Mouse (Mus musculus) bone marrow, adult 2 months (tissue): ENCODE results near the gene Sphk1. TPM values are rescaled to one million over a fixed set of nuclear protein-coding genes. Genes with fewer than 3 reads are reported as not detected.

ENCODE experiments used
- H3K27ac ChIP-seq: fragments of 200-500 bp; 2 replicates; pipeline ENCODE4 v1.5.1; 2012; ENCODE audit warnings: low read depth, mild to moderate bottlenecking, control low read depth, inconsistent platforms, low read length; ENCODE audit not compliant: control insufficient read depth, poor library complexity, insufficient read depth
- H3K4me1 ChIP-seq: fragments of 200-500 bp; 2 replicates; pipeline ENCODE4 v1.6.1; 2011; ENCODE audit warnings: low read length; ENCODE audit not compliant: control insufficient read depth, insufficient read depth
- H3K4me3 ChIP-seq: fragments of 200-500 bp; replicated peaks from 2 replicates; pipeline ENCODE3; 2011; ENCODE audit warnings: mild to moderate bottlenecking, low read depth, low read length, control low read depth; ENCODE audit not compliant: control insufficient read depth
- CTCF ChIP-seq: fragments of 200-500 bp; IDR thresholded peaks from 2 replicates; pipeline ENCODE4 v1.5.1; 2011; ENCODE audit warnings: low read length, control low read depth; ENCODE audit not compliant: control insufficient read depth, insufficient read depth
- POLR2A ChIP-seq: fragments of 200-500 bp; IDR thresholded peaks from 2 replicates; pipeline ENCODE4 v1.6.1; 2011; ENCODE audit warnings: low read depth, mild to moderate bottlenecking, control low read depth, low read length, borderline replicate concordance; ENCODE audit not compliant: control insufficient read depth
- WGBS: fragments of 180-500 bp; shearing (Covaris S2); methylation state at CpG from one replicate; pipeline ENCODE4 v1.1.7; 2018; 5-methylcytosine and 5-hydroxymethylcytosine counted together
- polyA plus RNA-seq: library from polyadenylated mRNA; stranded (reverse); fragments of >200 nt; gene quantifications from 2 replicates; pipeline ENCODE4 v1.2.4, GENCODE M21; 2011; ENCODE audit warnings: low replicate concordance; ENCODE audit not compliant: missing spikeins, insufficient read depth, insufficient read length

Gene Sphk1
- polyA plus RNA-seq, 1 experiment, result 31.7 TPM

DNA sequence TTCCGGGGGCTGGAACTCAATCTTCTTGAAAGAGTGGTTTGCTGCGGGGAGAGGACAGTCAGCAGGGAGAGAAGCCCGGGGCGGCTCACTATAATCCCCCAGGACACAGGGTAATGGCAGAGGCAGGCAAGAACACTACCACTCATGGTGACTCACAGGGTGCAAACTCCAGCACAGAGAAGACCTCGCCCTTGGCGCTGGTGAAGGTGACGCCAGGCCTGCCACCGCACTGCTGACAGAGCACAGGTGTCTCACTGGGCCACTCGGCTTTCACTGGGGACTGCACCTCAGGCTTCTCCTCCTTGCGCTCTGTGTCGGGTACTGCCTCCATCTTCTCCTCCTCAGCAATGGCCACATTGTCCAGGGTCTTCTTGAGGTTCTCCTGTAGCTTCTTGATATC, 10.5 kb downstream of the Sphk1 start:
- TF ChIP-seq POLR2A (no peak), CTCF (no peak)
- 93% methylated on average over 11 of the region's 11 CpGs for WGBS
- no peak overlapping the region for H3K4me3 ChIP-seq
- H3K4me1 ChIP-seq, result peaks cover 5% of the 10 kb centered on the region; the same call in 1 of the 2 replicates
- H3K27ac ChIP-seq, result no peak overlapping the region

GRCm38 (mm10) chr11:116543110-116543509, 12.4 kb downstream of the Sphk1 start:
- TF ChIP-seq CTCF (peak; percentile 75), POLR2A (no peak)
- H3K4me1 ChIP-seq, result peaks cover 2% of the 10 kb centered on the region; the same call in 1 of the 2 replicates
- 71% methylated on average over 4 of the region's 4 CpGs for WGBS
- H3K27ac ChIP-seq, result no peak overlapping the region
- H3K4me3 ChIP-seq, result no peak overlapping the region

DNA sequence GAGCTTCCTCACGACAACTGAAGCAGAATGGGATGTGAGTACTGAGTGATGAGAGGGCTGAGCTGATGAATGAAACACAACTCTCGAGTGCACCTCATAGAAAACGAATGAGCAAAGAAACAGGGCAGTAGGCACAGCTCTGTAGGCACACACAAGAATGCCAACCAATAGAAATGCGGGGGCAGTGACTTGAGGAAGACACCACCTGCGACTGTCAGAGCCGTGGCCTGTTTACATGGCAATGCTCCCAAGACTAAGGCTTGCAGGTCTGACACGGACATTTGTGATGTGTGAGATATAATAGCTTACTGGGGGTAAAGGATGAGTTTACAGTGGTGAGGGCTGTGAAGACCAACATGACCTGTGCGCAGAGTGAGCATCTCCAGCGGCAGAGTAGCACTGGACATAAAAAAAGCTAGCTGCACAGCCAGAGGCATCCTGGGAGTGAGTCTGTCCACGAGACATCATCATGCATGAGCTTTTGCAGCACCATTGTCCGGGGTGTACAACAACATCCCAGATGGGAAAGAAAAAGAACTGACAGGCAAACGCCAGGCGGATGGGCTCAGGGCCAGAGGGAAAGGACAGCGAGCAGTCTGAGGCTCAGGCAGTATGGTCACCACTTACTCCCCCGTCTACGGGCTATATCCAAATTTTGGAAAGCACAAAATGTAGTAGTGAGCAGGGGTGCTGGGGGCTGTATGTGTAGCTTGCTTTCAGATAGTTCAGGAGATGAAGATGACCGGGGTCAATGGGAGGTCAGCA, 16.8 kb downstream of the Sphk1 start:
- no peak overlapping the region for H3K4me3 ChIP-seq
- peaks cover 6% of the 10 kb centered on the region; the same call in 1 of the 2 replicates for H3K4me1 ChIP-seq
- WGBS, result 86% methylated on average over 17 of the region's 17 CpGs
- no peak for TF ChIP-seq POLR2A
- no peak for TF ChIP-seq CTCF
- H3K27ac ChIP-seq, result no peak overlapping the region

DNA sequence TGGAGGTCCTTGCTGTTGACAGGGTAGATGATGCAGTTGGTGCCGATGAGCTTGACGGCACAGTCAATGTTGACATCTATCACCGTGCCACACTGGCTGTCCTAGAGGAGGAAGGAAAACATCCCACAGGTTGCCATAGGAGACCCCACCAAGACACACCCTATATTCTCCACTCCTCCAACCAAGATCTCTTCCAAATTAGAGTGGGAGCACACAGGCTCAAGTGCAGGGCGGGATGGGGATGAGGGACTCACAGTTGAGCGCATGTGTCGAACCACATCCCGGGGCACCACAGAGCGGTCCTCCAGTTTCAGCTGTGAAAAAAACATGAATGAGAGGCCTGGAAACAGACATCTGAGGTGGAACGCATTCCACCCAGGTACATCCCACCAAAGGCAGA, 18.1 kb downstream of the Sphk1 start:
- H3K27ac ChIP-seq, result peak overlapping the region; percentile 37
- peaks cover 6% of the 10 kb centered on the region; the same call in 1 of the 2 replicates for H3K4me1 ChIP-seq
- H3K4me3 ChIP-seq, result peak overlapping the region; percentile 2
- TF ChIP-seq POLR2A, result no peak
- no peak for TF ChIP-seq CTCF
- 87% methylated on average over 9 of the region's 9 CpGs for WGBS

DNA sequence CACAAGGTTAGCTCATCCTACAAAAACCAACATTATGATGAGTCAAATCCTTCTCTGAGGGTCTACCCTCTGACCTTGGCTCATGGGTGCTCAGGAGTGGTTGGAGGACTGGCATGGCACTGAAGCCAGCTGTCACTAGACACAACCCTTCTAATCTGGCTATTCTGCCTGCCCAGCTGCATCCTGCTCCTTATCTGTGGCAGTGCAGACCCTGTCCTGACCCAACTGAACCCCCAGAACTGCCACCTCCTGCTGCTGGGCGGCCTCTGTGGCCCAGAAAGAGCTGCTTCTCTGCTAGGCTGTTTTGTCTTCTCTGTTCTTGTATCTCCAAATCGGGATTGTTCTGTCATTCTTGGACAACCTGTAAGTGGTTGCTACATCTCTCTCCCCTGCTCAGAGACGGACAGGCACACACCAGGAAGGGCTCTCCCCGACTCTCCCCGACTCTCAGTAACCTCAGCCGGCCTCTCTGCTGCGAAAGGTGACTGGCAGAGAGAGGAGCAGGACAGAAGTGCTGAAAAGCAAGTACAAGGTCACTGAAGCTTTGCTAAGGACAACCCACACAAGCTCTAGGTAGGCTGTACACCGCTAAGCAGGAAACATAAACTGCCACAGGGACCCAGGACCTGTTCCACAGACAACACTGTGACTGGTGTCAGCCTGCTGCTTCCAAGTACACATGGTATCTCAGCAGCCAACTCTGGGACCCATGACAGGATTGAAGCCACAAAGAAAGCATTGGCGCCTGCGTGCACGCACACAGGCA, 18.7 kb downstream of the Sphk1 start:
- Histone ChIP-seq H3K4me3 (no peak overlapping the region), H3K4me1 (peaks cover 6% of the 10 kb centered on the region; the same call in 1 of the 2 replicates), H3K27ac (peak overlapping the region; percentile 63)
- no peak for TF ChIP-seq CTCF
- WGBS, result 44% methylated on average over 11 of the region's 11 CpGs

DNA sequence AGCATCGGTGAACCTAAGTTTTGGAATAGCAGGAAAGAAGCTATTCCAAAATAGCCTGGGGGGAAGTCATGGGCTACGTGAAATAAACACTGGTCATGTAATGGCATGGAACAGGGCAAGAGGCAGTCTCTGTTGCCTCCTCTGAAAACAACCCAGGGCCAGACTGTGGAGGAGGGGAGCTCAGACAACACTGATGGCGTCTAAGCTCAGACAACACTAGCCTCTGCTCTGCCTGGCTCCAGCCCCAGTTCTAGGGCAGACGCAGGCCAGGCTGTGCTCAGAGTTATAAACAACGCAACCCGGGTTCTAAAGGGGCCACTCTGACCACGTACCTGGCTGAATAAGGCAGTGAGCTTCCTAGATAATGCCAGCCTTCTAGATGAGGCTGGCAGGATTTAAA, 20.0 kb downstream of the Sphk1 start:
- TF ChIP-seq CTCF (no peak), POLR2A (no peak)

GRCm38 (mm10) chr11:116552194-116552593, 21.5 kb downstream of the Sphk1 start:
- TF ChIP-seq POLR2A, result no peak
- TF ChIP-seq CTCF, result no peak
- Histone ChIP-seq H3K4me1 (peaks cover 6% of the 10 kb centered on the region; the same call in 1 of the 2 replicates), H3K27ac (no peak overlapping the region), H3K4me3 (no peak overlapping the region)
- 91% methylated on average over 1 of the region's 1 CpGs for WGBS

More for the DNA sequence above, 20.0 kb downstream of the Sphk1 start:
- peaks cover 6% of the 10 kb centered on the region; the same call in 1 of the 2 replicates for H3K4me1 ChIP-seq
- H3K4me3 ChIP-seq, result no peak overlapping the region
- 73% methylated on average over 7 of the region's 7 CpGs for WGBS
- H3K27ac ChIP-seq, result no peak overlapping the region

- Histone ChIP-seq H3K4me3 (no peak overlapping the region), H3K27ac (no peak overlapping the region), H3K4me1 (peaks cover 3% of the 10 kb centered on the region; the same call in 1 of the 2 replicates)
- TF ChIP-seq CTCF, result peak; percentile 70
- TF ChIP-seq POLR2A, result no peak
- 13% methylated on average over 12 of the region's 12 CpGs for WGBS
These were observed 23.6 kb downstream of the Sphk1 start for GRCm38 (mm10) chr11:116554171-116554878.
